Mouse (Mus musculus) olfactory bulb, adult 2 months (tissue): ENCODE results near the gene Specc1l.

ENCODE experiments used
- CTCF ChIP-seq: fragments of 200-500 bp; IDR thresholded peaks from 2 replicates; pipeline ENCODE4 v1.5.1; 2012; ENCODE audit warnings: low read depth, mild to moderate bottlenecking, low read length, moderate library complexity; ENCODE audit not compliant: insufficient read depth
- POLR2A ChIP-seq: fragments of 200-500 bp; IDR thresholded peaks from 2 replicates; pipeline ENCODE4 v1.6.1; 2012; ENCODE audit warnings: mild to moderate bottlenecking, low read depth, low read length, moderate library complexity; ENCODE audit not compliant: insufficient read depth

GRCm38 (mm10) chr10:75227381-75227780 is 15.5 kb downstream of the Specc1l start:
- TF ChIP-seq POLR2A (no peak), CTCF (no peak)
